Mouse (Mus musculus): ENCODE measurements around the gene Zswim2. TPM values are rescaled to one million over a fixed set of nuclear protein-coding genes. Genes with fewer than 3 reads are reported as not detected.

The Zswim2 gene
- polyA plus RNA-seq, 1 experiment from 2014 or later: 0.11 TPM

DNA sequence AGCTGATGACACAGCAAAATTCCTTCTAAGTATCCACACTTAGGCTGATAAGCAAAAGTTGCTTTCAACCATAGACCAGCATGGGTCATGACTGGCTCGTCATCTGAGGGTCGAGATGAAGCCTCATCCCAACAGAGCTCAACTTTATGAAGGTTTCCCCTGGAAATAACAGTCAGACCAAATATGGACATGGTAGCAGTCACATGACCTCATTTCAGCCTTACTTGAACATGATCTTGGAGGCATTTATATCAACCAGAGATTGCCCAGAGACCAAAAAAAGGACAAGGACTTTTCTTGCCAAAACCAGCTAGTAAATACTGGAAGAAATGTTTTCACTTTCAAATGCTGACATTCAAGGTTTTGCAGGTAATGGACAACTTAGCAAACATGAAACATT is 47.3 kb downstream of the Zswim2 start:
- H3K27ac ChIP-seq: no peak overlapping the region
- WGBS: 88% methylated on average over 2 of the region's 2 CpGs
- ATAC-seq (ENCODE audit: borderline replicate concordance, extremely low read depth, low FRiP score, low TSS enrichment): no peak
- no peak overlapping the region for H3K4me3 ChIP-seq
- H3K36me3 ChIP-seq: no peaks in the 10 kb centered on the region
- H3K4me1 ChIP-seq: no peaks in the 10 kb centered on the region
- H3K4me2 ChIP-seq: no peak overlapping the region
- no peaks in the 10 kb centered on the region for H3K9me3 ChIP-seq
- H3K9ac ChIP-seq: no peak overlapping the region
- no peaks in the 10 kb centered on the region for H3K27me3 ChIP-seq

DNA sequence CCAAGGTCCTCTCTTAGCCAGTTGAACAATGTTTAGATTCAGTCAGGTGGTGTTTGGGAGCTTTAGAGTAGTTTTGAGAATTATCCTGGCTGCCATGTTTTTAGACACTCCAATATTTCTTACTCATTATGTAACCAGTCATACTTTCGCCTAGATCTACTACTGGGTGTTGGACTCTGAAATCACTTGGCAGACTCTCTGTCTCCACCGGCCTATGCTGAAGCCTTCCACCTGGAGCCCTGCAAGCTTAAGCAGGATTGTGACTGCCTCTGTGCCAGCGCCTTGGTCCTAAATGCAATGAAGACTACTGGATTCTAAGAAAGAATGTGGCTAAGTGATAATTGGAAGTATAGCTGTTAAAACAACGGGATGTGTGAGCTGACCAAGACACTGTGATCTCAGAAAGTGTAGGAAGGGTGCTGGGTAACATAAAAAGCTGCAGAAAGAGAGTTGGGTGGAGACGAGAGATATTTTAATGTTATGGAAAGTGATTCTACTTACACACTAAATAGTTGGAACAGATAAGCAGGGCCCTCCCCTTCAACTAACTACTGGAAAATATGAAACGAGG is 57.1 kb downstream of the Zswim2 start:
- no peak overlapping the region for H3K4me3 ChIP-seq

More for the DNA sequence above, 57.1 kb downstream of the Zswim2 start:
- no peak for ATAC-seq (ENCODE audit: borderline replicate concordance, extremely low read depth, low FRiP score, low TSS enrichment)
- 63% methylated on average over 6 of the region's 6 CpGs for WGBS
- H3K27me3 ChIP-seq: no peaks in the 10 kb centered on the region
- no peaks in the 10 kb centered on the region for H3K9me3 ChIP-seq
- H3K4me1 ChIP-seq: no peaks in the 10 kb centered on the region
- H3K36me3 ChIP-seq: no peaks in the 10 kb centered on the region
- H3K4me2 ChIP-seq: no peak overlapping the region
- no peak overlapping the region for H3K27ac ChIP-seq
- no peak overlapping the region for H3K9ac ChIP-seq

Other genes with a start within 250 kb of the Zswim2 start
- 64.4 and 64.8 TPM in 2 replicates for gene Itgav, start 216.8 kb downstream of the Zswim2 start, polyA plus RNA-seq (2015; fragmentation: Nextera tagmentation; extraction: Ambion mirVana)
- gene Fam171b, start 128.6 kb downstream of the Zswim2 start, polyA plus RNA-seq (2015; fragmentation: Nextera tagmentation; extraction: Ambion mirVana): 2.0 and 2.7 TPM in 2 replicates
- not detected in 2 replicates for gene Gm13698, start 14.5 kb upstream of the Zswim2 start, polyA plus RNA-seq (2015; fragmentation: Nextera tagmentation; extraction: Ambion mirVana)
- gene Gm13693, start 20.3 kb upstream of the Zswim2 start, polyA plus RNA-seq (2015; fragmentation: Nextera tagmentation; extraction: Ambion mirVana): not detected in 2 replicates
- gene Gm13695, start 26.1 kb upstream of the Zswim2 start, polyA plus RNA-seq (2015; fragmentation: Nextera tagmentation; extraction: Ambion mirVana): not detected in 2 replicates
- not detected in 2 replicates for gene Gm13696, start 31.9 kb upstream of the Zswim2 start, polyA plus RNA-seq (2015; fragmentation: Nextera tagmentation; extraction: Ambion mirVana)
- not detected in 2 replicates for gene Gm13694, start 37.7 kb upstream of the Zswim2 start, polyA plus RNA-seq (2015; fragmentation: Nextera tagmentation; extraction: Ambion mirVana)
- not detected in 2 replicates for gene Gm13697, start 43.5 kb upstream of the Zswim2 start, polyA plus RNA-seq (2015; fragmentation: Nextera tagmentation; extraction: Ambion mirVana)
- gene Gm13691, start 49.3 kb upstream of the Zswim2 start, polyA plus RNA-seq (2015; fragmentation: Nextera tagmentation; extraction: Ambion mirVana): not detected in 2 replicates

All from lung, embryonic 15.5 days (tissue).